Mouse (Mus musculus) testis, adult 10 weeks (tissue): ENCODE measurements around the gene Plxdc1. TPM values are rescaled to one million over a fixed set of nuclear protein-coding genes. Genes with fewer than 3 reads are reported as not detected.

Source experiments
- polyA plus RNA-seq: library from polyadenylated mRNA; stranded (reverse); fragments of 350-450 nt; fragmentation: Illumina TruSeq; extraction: RNeasy Lipid Tissue Mini Kit (QIAGEN cat#74804); gene quantifications from one replicate; pipeline ENCODE4 v1.2.3, GENCODE M21; 2014; ENCODE audit warnings: low read depth, low replicate concordance

Gene Plxdc1
- polyA plus RNA-seq: 2.4 TPM

DNA sequence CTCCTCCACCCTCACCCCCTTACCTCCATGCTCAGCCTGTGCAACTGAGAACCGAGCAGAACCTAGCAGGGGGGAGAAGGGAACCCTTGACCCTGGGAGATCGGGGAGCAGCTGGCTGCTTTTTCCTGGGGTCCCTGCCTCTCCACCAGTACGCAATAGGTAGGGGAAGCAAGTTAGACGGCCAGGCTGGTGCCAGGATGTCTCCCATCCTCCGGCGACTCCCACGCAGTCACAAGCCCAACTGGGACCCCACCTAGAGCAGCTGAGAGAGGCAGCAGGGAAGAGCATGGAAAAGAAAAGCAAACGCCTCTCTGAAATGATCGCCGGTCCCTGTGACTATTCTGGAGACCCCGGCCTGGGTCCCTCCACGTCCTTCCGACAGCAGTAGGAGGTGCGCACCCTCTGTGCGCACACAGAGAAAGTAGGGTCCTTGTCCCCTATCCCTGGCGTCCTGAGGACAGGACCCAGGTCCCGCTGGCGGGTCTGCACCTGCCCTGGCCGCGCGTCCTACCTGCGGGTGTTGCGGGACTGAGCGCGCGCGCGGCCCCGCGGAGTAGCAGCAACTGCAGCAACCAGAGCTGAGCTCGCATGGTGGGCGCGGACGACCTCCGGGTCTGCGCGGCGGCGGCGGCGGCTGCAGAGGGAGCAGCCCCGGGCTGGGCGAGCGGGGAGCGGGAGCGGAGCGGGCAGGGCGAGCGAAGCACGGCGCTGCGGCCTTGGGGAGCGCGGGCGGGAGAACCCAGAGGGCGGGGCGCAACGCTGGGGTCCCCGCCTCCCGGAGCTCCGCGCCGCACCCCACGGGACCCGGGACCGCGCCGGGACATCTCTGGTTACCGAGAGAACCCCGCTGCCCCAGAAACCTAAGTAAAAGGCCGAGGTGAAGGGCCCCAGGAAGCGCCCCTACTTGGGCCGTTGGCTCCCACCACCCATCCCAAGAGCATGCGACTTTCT lies at the start of gene Plxdc1:
Gene Plxdc1 (minus strand): TSS at position 718 of the 951 bp plus-strand sequence.

DNA sequence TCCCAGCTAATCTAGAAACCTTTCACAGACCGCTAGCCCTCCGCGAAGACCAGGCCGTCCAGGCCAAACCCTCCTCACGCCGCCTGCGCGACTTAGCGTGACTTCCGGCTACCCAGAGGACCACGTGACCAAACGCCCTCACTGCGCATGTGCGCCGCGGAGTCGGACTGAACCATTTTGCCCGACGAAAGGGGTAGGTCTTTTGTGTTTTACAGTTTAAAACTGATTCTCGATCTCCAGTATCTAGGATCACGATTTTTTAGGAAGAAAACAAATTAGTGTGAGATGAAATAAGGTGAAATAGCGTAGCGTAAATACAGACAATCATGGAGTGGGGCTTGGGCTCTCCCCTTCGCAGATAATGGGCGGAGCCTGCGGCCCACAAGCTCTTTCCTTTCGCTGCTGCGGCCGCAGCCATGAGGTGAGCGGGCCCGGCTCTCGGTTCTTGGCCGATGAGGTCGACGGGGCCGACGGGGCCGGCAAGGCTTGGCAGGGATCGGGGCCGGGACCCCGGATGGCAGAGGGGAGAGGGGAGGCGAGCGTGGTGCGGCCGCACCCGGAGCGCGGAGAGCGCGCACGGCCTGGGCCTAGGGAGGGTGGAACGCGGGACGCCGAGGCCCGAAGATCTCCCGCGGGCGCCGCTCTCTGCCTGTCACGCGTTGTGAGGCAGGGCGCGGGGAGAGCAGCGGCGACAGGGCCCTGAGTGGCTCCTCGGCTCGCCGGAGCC lies 40.5 kb upstream of the Plxdc1 start, which contains the start of gene Rpl19:
Gene Rpl19 (plus strand): TSS at position 141 of the 727 bp plus-strand sequence.

DNA sequence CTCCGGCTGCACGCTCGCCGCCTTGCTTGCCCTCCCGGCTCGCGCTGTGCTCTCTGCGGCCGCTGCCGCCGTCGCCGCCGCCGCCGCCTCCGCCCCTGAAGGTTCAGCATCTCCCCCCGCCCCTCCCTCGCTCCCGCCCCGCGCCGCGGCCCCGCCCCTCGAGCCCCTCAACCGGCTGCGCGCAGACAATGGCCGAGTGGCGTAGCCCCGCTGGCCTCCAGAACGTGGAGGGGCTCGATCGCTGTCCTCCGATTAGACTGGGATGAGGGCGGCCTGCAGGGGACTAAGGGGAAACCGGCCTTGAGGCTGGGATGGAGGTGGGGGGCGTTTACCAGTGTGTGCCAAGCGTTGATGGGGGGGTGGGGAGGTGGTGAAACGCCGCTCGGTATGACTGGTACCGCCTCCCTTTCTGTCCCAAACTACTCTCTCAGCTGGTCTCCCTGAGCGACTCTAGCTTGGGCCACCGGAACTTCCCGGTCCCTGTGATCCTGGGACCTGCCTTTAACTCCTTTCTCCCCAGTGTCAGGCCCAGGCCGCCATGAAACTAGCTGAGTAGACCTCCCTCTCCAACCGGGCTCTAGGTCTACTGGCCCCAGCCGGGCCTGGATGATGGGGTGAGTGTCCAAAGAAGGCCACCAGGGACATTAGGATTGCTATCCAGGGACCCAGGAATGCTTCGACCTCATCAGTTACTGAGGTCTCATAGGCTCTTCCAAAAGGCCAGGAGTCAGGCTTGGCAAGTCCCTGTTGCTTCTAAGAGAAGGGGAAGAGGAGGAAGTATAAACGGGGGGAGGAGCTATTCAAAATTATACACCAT lies 36.5 kb upstream of the Plxdc1 start, which contains the start of gene Cacnb1:
Gene Cacnb1 (minus strand): TSS at position 480 of the 817 bp plus-strand sequence.

DNA sequence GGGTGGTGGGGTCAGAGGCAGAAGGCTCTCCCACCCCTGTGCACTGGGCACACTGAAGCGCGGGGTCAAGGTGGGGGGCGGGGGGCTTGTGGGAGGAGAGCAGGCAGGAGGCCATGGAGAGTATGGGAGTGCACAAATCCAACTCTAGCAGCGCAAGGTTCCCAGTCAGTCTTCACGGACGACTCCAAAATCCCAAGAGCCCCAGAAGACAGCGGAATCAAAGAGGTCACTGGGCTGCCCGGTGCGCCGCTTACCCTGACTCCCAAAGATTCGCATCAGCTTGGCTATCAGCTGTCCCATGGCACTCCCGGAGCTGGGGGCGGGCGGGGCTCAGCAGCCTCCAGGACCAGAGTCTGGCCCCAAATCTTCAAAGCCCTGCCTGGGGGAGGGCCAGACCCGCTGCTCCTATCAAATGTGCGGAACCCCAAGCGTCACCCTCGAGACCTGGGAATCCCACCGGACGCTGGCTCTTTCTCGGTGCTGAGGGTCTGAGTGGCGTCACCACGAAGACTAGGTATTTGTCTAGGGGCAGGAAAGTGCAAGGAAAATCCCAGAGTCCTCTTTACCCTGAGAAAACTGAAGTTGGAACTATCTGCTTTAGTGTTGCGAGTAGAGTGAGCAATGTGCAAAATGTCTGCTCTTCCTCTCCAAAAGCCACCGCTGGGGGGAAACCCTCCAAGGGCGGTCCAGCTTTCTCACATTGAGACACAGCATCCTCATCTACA lies 9.5 kb upstream of the Plxdc1 start, which contains the start of gene Arl5c:
Gene Arl5c (minus strand): TSS at position 618 of the 725 bp plus-strand sequence.

DNA sequence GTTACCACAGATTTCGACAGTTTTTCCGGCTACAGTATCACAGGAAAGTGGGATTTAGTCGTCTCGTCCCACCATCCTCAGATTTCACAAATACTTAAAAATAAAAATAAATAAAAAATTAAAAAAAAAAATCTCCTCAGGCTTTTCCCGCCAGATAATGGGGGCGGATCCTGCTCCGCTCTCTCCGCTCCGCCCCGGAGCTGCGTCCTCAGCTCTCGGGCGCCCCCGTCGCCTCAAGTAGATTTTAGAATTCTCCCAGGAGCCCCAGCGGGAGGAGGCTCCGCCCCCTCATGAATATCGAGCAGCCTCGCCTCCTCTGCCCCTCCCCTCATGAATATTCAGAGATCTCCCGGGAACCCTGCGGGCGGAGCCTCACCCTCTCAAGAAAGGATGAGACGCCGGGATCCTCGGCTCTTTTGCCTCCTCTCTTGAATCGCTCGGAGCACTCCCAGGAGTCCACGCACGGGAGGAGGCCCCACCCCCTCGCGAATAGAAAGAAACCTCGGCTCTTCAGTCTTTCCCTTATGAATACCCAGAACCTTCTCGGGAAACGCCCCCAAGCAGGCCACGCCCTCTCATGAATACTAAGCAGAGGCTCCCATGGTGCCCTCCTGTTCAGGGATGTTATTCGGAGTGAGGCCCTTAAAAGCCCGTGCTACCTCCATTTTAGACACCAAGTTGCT lies 102.2 kb downstream of the Plxdc1 start, which contains the start of gene Fbxo47:
Gene Fbxo47 (minus strand): TSS at position 237 of the 683 bp plus-strand sequence.

Other genes with a start within 250 kb of the Plxdc1 start
- 1.6 TPM for gene Pip4k2b, start 241.7 kb downstream of the Plxdc1 start, polyA plus RNA-seq
- 8.3 TPM for gene Cwc25, start 219.9 kb downstream of the Plxdc1 start, polyA plus RNA-seq
- gene 1700001P01Rik, start 210.5 kb downstream of the Plxdc1 start, polyA plus RNA-seq: 13.8 TPM
- gene Rpl23, start 204.0 kb downstream of the Plxdc1 start, polyA plus RNA-seq: 677 TPM
- 8.6 TPM for gene Lasp1, start 187.4 kb downstream of the Plxdc1 start, polyA plus RNA-seq
- gene B230217C12Rik, start 145.7 kb downstream of the Plxdc1 start, polyA plus RNA-seq: 3.0 TPM
- 34.0 TPM for gene Fbxo47, start 102.3 kb downstream of the Plxdc1 start, polyA plus RNA-seq
- gene Arl5c, start 9.7 kb upstream of the Plxdc1 start, polyA plus RNA-seq: 0.27 TPM
- 2.3 TPM for gene Cacnb1, start 36.6 kb upstream of the Plxdc1 start, polyA plus RNA-seq
- 55.1 TPM for gene Rpl19, start 40.3 kb upstream of the Plxdc1 start, polyA plus RNA-seq
- 0.64 TPM for gene Stac2, start 67.0 kb upstream of the Plxdc1 start, polyA plus RNA-seq
- 14.0 TPM for gene Fbxl20, start 164.0 kb upstream of the Plxdc1 start, polyA plus RNA-seq
- gene Med1, start 206.8 kb upstream of the Plxdc1 start, polyA plus RNA-seq: 134 TPM
- gene Cdk12, start 216.6 kb upstream of the Plxdc1 start, polyA plus RNA-seq: 39.0 TPM